Mouse (Mus musculus): ENCODE data around the gene A830005F24Rik. TPM values are rescaled to one million over a fixed set of nuclear protein-coding genes. Genes with fewer than 3 reads are reported as not detected.

Gene A830005F24Rik
- total RNA-seq, 2 experiments from 2014 or later, result 1.7 to 1.9 TPM

DNA sequence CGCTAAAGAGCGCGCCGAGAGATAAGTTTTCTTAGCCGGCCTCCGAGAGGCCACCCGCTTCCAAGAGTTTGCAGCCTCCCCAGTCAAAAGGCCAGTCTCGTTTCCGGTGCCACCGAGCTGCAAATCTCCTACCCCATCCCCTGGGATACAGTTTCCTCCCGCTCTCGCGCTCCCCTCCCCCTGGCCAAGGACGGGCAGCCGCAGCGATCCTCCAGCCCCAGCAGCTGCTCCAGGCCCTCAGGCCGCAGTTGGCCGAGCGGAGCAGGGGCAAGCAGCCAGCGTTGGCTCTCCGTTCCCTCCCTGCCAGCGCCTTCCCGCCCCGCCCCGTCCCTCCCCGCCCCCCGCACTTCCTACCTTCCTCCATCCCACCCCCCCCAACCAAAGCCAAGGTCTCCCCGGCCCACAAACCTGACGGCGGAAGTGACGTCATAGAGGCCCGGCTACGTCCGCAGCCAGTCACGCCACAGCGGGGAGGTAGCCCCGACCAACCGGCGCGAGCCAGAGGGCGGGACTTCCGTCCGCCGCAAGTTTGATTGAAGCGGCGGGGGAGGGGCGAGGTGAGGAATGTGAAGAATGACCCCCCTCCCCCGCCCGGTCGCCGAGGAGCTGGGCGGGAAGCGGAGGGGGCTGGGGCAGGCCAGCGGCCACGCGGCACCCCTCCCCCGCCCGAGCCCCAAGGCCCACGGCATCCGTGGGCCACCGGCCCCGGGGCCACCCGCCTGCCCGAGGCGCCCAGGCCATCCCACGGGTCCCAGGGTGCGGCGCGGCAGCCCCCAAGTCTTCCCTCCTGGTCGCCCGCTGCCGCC is 32.3 kb downstream of the A830005F24Rik start:
- peak; percentile 93 to 96 for DNase-seq

DNA sequence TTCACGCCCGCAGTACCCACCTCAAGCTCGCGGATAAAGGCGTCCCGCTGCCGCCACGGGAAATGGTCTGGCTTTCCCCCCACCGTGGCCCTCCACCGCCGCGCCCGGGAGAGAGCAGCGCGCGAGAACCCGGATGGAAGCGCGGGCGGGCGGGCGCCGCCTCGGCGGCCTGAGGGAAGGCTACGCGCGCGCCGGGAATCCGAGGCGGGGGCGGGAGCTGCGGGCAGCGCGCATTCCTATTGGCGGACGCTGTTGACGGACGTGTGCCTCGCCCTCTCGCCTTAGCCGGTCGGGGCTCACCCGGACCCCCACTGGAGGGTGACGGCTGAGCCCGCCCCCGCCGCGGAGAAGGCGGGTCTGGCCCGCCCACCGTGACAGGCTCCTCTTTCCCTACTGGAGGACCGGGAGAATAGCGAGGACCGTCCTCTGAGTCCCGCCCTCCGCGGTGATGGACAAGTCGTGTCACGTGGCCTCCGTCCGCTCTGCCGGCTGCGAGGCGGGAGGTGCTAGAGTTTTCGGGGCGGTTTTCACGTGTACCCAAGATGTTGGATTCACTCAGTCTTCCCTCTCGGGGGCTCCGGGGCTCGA is 33.1 kb downstream of the A830005F24Rik start:
- DNase-seq, result peak; percentile 100

DNA sequence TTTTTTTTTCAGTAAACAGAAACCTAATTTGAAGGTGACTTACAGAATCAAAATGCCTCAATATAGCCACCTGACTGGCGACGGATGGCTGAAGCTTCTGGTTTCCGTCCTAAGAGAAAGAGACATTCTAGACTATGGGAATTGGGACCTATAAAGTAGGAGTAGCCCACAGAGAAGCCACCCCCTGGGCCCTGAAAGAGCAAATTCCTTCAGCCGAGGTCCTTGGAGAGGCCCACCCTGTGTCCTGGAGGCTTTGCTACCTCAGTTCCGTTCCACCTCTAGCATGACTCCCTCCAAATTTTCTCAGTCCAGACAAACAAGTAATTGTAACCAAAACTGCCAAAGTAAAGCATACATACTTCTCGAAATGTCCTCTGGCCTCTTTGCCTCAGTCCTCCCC is 34.3 kb downstream of the A830005F24Rik start:
- DNase-seq, result no peak

DNA sequence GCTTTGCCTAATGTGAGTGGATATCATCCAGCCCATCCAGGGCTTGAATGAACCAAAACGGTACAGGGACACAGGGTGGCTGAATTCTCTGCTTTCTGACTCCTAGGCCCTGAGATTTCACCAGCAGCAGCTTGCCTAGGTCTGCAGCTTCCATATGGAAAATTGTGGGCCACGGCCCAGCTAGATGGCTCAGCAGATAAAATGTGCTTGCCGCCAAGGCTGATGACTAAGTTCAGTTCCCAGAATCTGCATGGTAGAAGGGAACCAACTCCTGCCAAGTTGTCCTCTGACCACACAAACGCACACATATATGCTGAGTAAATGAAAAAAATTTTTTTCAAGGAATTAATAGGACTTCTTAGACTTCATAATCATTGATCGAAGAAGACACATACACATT is 34.9 kb downstream of the A830005F24Rik start:
- DNase-seq, result no peak

DNA sequence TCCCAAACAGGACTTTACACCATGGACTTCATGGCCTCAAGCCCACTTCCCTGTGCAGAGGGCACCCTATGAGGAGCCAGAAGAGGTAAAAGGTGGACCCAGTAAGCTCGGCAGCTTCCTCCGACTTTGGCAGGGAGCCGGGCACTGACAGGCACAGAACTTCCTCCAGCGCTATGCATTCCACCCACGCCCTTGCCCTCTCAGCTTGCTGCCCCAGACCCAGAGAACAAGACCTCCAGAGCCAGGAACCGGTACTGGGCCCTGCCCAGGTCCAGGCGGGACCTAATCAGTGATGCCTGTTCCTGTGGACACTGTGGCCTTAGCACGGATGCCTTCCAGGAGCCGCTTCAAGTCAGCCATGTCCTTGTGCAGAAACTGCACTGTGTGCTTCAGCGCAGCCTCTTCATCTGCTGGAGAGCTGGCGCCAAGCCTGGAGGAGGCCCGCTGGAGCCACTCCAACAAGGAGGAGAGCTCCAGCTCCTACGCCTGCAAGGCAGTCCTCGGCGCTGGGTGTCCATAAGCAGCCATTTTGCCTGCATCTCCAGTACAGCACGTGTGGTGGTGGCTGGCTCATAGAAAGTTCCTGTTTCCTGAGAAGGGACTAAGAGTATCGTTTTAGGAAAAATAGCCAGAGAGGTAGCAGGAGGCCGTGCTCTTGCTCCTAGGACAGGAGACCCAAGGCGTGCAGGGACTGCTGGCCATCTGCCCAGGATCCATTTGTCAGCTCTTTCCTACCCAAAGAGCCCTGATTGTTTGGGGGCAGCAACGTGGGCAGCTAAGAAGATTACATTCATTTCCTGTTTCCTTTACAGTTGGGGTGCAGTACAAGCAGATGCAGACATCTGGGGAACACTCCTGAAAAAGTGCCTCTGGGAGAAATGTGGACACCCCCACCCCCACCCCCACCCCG is 39.1 kb downstream of the A830005F24Rik start:
- peak; percentile 80 to 86 for DNase-seq

DNA sequence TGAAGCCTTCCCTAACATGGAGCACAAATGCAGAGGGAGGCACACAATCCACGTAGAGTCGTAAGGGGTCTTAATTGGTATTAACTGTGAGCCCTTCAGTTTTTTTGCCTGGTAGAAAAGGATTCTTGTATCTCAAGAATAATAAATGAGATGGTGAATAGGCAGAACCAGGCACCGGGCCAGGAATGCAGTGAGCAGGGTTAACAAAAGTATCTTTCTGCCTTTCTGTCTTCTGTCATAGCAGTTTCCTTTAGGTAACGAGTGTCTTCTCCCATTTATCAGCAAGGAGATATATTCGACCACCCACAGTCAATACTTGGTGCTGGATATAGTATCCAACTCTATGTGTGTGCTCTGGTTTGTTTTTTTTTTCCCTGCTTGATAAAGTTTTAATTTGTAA is 40.1 kb downstream of the A830005F24Rik start:
- no peak for DNase-seq

DNA sequence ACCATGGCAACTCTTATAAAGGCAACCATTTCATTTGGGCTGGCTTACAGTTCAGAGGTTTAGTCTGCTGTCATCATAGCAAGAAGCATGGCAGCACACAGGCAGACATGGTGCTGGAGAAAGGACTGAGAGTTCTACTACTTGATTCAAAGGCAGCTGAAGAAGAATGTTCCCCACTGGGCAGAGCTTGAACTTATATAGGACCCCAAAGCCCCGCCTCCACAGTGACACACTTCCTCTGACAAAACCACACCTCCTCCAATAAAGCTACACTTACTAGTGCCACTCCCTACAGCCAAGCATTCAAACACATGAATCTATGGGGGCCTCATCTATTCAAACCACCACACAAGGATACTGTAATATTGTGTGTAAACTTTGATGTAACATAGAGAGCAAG is 41.2 kb downstream of the A830005F24Rik start:
- DNase-seq, result no peak

DNA sequence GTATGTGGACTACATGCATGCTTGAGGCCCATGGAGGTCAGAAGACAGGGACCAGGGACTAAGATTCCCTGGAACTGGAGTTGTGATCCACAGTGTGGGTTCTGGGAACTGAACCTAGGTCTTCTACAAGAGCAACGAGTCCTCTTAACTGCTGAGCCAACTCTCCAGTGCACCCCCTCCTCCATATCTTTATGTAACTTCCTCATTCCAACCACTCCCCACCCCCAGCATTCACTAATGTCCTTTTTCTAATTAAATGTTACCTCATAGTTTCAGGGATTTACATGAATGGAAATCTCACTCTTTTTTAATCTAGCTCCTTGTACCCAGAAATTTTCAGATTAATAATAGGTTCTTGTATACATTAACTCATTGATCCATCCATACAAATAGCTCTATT is 42.6 kb downstream of the A830005F24Rik start:
- DNase-seq, result no peak

DNA sequence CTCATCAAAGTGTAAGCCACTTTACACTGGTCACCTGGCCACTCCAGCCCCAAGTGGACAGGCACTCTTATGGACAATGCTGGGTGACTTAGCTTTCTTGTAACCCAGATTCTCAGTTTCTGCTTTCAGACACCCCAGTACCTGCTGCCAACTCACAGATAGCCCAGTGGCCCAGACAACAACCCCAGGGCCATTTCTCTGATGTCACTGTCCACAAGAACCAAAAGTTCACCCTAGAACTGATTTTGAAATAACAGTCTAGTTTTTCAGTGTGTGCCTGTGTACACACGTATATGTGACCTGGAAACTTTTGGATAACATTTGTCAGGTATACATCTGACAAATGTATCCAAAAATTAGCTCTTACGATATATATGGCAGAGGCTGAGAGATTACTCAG is 48.1 kb downstream of the A830005F24Rik start:
- no peak for DNase-seq

DNA sequence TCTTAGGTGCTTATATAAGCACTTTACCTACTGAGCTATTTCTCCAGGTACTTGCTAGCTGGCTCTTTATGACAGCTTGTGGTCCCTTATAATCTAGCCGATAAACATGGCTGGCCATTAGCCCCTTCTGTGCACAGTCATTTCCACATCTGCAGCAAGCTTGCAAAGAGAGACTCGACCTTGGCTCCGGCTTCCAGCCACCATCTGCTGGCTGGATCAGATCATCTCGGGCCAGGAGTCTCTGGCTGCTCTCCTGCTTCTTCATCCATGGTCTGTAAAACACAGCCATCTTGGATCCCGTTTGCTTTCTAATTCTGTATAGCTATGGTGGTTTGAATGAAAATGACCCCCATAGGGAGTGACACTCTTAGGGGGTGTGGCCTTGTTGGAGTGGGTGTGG is 49.0 kb downstream of the A830005F24Rik start:
- DNase-seq, result no peak

Small RNA genes lying within 50 kb of the gene (microRNA-seq; reads per million reads assigned to microRNA genes)
- gene Gm24111, result 0 reads per million in 2 experiments
- 267 to 369 reads per million in 2 experiments for gene Mirlet7a-1
- 17,837 to 45,355 reads per million in 2 experiments for gene Mirlet7d
- gene Mirlet7f-1, result 0 reads per million in 2 experiments

Other genes starting within 250 kb of the A830005F24Rik start
- 10 to 100 TPM; 23.9 to 25.1 TPM for gene Zfp169, start 119 bp upstream of the A830005F24Rik start, total RNA-seq (2021)
- gene Ptpdc1, start 112.1 kb downstream of the A830005F24Rik start, total RNA-seq (2021), result 10 to 100 TPM; 42.5 to 47.1 TPM
- gene Barx1, start 149.4 kb downstream of the A830005F24Rik start, total RNA-seq (2021), result not detected